Mouse (Mus musculus) CD4-positive, CD25-positive, alpha-beta regulatory T cell, adult 2 months (primary cell): ENCODE results near the gene Gm49354.

Source experiments
- DNase-seq: peaks from one replicate; pipeline ENCODE4 v3.0.0-alpha.2; 2012; ENCODE audit warnings: low read depth, low spot score

Gm49354 gene

DNA sequence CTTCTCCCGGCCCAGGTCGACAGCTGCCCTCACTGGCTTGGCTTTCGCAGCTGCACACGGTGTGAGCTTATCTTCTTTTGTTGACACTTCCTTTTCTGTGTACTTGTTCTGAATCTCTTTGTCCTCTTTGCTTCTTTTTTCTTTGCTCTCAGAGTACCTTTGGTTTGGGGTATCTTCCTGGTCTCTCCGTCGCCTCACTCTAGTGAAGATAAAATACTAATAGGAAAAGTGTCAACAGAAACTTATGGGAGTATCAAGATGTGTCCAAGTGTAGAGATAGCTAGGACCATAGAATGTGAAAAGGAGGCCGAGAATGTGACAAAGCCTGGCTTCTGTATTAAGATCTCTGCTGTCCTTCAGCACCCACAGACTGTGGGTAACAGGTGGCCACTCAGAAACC is at the start of gene Gm49354:
TSS of gene Gm49354 (minus strand) at position 101 of the 400 bp plus-strand sequence.
- no peak for DNase-seq

DNA sequence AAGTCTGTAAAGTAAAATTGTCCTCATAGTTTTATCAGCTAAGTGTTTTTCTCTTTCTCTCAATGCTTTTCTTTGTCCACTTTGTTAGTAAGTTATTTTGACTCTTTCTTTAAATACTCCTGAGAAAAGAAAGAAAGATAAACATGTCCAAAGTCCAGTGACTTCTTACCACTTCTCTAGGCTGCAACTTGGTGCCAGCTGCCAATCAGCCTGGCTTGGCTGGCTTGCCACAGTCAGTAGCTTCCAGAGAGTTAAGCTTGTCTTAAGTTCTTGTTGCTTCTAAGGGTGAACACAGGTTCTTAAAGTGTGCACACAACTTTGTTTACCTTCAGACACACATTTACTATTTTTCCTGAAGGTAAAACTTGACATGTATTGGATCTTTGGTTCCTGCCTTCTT is 43.9 kb upstream of the Gm49354 start:
- no peak for DNase-seq

DNA sequence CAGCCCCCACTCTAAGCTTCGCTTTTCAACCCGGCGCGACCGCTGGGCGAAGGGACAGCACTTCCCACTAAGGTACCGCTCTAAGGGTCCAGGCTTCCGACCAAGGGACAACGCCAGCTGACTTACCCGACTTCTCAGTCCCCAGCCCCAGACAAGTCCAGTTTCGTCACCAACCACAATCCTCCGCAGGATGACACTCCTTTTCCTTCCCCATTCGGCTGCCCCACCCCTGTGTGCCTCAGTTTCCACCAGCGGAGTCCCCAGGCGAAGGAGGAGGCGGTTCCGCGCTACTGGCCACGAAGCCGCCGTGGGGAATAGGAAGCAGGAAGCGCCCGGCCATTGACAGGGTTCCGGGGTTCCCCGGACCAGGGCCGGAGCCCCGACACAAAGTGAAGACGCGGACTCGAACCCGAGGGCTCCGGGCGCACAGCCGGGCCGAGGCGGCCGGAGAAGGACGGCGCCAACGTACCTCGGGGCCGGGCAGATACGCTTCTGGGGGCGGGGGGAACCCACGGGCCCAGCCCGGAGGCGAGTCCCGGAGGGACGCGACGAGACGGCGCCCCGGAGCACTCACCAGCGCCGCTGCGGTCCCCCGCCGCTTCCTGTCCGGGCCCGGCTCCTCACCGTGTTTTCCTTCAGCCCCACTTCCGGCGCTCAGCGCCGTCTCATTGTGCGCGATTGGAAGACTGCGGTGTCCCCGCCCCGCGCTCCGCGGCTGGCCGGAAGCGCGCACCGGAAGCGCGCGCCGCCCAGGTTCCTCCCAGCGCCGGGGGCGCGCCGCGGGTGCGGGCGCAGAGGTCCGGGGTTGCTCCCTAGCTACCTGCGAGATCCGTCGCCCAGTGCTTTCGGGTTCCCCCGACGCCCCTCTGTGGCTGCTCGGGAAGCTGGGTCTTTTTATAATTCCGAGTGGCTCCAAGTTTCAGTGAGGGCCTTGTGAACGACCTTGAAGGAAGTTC is 40.7 kb upstream of the Gm49354 start, which contains the start of gene Tut7:
TSS of gene Tut7 (minus strand) at position 641 of the 956 bp plus-strand sequence.
- DNase-seq: peak; percentile 97

DNA sequence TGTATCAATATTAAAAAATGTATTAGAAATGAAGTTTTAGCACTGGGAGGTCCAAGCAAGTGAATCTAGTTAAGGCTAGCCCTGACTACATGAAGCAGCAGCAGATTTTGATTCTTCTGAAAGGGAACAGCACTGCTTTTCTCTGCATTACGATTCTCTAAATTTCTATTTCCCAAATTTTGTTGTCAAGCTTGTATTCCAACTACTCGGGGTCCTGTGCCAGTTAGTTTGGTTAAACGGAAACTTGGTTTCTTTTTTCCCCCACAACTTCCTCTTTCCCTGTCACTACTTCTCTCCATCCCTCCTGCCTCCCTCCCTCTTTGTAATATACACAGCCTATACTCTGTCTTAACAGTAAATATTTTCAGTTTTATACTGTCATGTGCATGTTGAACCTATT is 38.8 kb upstream of the Gm49354 start:
- DNase-seq: no peak

DNA sequence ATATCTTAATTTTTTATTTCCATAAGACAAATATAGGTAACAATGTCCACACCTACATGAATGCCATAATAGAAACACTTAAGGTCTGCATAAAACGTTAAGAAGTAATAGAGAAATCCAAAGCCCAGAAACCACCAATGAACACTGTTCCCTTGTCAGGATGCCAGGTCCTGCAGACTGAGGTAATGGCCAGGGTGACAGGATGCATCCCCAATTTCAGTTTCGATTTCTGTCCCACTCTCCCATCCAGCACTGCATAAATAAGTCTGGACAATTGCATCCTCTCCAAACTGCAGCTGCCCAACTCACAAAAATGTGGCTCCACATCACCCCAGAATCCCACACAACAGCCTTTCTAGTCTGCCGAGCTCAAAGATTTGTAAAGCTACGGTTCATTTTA is 38.1 kb upstream of the Gm49354 start:
- no peak for DNase-seq

DNA sequence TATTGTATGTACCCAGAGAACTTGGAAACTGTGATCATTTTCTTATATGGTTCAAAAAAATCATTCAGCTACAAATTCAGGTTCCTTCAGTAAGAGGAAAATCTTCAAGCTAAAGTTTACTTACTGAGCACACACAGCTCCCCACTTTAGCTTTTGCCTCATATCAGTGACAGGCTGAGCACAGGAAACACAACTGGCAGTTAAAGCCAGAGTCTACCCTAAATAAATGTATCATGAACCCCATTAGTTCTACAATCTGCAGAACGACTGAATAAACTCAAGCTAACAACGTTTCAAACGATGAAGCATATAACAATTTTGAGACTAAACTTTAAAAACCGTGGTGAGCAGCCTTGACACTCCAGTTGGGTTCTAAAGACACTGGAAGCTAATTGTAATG is 35.3 kb upstream of the Gm49354 start:
- DNase-seq: no peak

DNA sequence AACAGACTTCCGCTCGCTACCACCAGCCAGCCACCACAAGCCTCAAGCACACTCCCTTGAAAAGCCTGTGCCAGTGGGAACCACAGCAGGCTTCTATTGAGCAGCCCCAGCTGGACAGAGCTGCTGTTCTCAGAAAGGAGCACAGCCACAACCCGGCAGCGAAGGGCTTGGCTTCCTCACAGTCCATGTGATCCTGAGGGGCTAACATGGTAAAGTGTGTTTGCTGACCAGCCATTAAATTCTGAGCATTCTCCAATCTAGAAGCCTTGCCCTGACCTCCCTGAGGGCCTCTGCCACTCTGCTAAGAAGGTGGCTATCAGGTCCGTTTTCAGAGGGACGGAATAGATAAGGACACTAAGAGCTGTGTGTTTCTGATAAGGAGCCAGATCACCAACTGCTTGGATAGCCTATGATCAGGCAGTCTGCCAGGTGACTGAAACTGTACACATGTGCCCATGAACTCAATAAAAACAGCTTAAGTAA is 32.1 kb upstream of the Gm49354 start:
- DNase-seq: no peak

DNA sequence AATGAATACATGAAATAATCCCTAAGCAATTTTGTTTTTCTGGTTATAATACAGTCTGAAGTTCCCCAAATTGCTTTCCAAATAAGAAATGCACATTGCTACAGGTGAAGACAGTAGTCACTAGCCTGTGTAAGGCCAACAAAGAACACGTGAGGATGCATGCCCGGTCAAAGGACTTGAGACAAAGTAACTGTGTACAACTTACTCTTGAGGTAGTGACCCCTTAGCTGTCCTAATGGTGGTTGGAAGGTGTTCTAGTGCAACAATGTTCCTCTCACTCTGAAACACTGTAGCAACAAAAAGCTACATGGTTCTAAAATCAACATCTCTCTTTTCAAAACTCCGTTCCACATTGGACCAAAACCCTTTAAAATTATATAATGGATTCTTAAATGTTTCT is 29.5 kb upstream of the Gm49354 start:
- no peak for DNase-seq

DNA sequence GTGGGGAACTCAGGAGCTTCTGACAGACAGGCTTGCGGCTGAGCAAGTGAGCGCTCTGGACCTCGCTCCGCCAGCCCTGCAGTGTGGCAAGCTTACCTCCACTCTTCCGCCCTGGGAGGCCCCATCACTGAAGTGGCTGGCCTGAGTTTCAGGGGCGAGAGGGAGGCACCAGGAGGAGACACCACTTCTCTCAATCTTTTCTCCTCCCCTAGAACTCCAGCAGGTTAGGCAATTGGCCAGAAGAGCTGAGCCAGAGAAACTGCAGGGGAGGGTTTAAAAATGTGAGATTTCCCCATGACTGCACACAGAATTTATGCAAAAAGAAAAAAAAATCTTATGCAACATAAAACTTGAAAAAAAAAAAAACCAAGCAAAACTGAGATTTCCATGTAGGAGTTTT is 19.0 kb upstream of the Gm49354 start:
- no peak for DNase-seq

DNA sequence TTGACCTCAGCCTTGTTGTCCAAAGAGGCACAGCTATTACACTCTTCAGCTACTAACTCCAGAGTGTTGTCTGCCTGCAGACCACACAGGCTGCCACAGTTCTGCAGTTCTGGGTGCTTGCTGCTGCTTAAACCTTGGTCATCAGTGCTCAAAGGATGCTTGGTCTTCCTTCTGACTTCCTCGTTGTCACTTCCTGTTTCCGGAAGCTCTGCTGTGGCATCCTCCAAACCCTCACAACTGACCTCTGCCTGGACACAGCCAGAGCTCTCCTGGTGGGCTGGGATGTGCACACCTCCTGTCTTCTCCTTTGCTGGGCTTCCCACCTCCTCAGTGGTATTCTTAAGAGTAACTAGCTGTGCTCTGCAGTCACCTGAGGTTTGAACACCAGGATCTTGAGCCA is 18.0 kb upstream of the Gm49354 start:
- DNase-seq: no peak

DNA sequence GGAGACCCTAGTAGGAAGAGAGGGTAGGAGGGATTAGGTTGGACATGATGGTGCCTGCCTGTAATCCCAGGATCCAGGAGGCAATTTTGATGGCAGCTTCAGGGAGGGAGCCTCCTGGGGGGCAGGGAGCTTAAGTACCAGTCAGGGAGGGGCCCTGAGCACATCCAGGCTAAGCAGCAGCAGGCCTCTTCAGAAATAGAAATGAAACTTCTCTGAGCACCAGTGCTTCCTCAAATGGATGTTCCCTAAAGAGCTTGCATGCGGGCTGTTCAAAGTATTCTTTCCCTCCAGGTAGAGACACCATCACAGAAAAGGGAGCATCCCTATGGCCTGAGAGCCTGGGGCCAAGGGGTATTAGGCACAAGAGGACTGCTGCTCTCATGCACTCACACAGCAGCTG is 16.3 kb upstream of the Gm49354 start:
- no peak for DNase-seq

DNA sequence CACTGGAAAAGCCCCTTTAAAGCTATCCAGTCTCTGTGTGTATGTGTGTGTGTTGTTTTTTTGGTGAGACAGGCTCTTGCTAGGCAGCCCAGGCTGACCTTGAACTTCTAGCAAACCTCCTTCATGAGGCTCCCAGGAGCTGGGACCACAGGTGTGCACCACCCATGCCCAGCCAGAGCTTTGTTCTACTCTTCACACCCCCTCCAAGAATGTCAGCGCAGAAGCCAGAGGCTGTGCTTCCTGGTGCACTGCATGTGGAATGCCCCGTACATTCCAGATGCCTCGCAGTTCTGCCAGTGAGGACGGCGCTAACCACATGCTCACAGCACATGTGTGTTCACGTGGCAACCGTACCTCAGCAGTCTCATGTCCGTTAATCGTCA is 14.4 kb upstream of the Gm49354 start:
- DNase-seq: no peak

DNA sequence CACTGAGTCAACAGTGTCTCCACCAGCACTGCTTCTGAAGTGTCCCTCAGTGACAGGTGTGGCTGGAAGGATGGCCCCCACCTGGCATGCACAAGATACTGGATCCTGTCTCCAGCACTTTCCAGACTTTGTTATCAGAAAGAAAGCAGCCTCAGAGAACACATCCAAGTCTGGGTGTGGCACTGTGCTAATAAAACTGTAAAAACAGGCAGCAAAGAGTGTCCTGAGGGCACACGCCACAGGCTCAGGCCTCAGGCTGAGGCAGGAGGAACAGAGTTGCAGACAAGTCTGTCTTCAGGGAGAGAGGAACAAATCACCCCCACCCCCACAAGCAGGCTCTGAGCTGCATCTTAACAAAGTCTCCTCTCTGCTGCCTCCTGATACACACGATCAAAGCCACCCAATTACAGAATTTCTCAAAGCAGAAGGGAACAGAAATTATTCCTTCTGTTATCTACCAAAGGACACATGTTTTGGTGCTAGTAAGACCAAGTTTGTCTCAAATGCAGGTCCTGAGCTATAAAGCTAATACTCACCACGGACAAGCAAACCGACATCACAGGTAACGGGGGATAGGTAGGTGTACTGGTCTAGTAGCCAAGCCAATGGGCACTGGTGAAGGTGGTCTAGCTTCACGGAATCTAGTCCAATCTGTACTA is 13.9 kb upstream of the Gm49354 start:
- no peak for DNase-seq

DNA sequence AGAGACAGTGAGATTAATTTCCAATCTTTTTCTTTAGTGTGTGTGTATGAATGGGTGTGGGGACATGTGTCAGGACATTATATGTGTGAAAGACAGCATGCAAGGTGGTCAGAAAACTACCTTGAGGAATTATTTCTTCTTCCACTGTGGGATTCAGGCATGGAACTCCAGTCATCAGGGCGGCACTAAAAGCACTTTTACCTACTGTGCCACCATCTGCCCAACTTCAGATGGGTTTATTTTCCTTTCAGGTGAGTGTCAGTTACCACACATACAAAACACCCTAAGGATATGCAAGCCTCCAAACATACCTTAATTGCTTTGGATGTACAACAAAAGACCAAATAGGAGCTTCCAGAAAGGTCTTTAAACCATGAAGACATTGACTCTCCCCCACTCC is 12.7 kb upstream of the Gm49354 start:
- DNase-seq: no peak

DNA sequence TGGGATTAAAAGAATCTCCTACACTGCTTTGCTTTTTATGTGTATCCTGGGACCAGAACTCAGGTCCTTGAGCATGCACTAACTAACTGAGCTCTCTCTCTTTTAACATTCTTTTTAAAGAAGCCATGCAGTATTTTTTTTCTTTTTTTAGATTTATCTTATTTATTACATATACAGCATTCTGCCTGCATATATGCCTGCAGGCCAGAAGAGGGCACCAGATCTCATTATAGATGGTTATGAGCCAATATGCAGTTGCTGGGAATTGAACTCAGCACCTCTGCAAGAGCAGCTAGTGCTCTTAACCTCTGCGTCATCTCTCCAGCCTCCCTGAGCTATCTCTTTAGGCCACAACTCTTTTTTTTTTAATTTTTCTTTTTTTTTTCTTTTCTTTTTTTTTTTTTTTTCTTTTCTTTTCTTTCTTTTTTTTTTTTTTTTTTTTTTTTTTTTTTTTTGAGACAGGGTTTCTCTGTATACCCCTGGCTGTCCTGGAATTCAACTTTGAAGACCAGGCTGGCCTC is 2.2 kb downstream of the Gm49354 start:
- DNase-seq: peak; percentile 48

DNA sequence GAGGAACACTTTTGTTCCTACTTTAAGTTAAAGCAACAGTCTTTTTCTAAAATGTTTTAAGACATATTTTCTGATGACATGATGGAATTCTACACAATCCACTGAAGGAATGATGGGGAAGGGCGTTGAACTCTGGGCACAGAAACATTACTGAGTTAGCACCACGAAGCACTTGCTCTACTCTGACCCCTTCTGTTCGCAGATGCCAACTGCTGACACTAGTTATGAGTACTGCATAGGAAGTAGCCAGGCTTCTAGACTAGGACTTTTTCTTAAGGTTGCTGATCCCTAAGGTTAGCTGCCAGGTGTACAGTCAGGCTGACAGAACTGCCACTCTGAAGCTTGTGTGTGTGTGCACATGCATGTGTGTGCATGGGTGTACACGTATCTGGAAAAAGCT is 2.8 kb downstream of the Gm49354 start:
- DNase-seq: peak; percentile 53

DNA sequence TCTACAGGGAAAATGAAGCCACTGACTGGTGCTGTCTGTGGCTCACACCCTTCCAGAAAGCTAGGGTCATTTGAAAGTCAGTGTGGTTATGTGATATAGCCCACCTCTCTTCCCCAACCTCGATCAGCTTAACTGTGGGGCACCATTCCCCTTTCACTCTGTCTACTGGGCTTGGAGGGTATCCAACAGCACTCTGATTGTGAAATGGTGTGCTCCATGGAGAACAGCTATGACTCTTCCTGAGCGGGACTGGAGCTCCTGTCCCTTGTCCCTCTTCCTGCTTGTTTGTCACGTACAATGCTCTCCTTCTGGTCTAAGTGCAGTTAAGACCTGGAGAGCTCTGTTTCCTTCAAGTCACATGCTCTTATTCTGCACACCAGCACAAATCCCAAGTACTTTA is 6.9 kb downstream of the Gm49354 start:
- DNase-seq: no peak

DNA sequence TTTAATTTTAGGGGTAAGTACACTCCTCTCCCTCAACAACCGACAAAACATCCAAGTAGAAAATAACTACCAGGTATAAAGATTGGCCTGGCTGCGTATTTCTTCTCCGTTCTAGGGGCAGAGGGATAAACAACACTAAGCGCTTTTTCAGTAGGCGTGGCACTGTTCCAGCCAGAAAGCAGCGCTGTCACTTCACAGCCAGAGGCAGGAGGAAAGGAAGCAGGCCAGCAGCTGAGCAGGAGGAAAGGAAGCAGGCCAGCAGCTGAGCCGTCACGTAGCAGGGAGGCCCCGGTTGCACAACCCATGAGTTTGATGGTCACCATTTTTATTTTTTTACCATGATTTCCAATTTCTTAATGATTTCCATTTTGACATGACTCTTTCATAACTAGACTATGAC is 10.8 kb downstream of the Gm49354 start:
- DNase-seq: peak; percentile 61

DNA sequence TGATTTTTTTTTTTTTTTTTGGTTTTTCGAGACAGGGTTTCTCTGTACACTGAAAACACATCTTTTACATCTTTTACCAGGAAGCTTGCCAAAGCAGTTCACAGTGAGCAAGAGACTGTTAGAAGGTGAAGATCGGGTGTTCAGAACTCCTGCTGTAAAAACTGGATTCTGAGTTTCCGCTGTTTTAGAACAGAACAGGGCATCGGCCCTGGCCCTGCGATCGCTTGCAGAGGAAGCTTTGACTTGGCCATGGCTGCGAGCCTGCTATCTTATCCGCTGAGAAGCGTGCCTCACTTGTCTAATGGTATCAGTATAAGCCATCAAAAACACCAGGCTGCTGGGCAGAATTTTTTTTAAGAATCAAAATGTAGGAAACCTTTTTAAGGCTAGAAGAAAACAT is 11.2 kb downstream of the Gm49354 start:
- peak; percentile 49 for DNase-seq

DNA sequence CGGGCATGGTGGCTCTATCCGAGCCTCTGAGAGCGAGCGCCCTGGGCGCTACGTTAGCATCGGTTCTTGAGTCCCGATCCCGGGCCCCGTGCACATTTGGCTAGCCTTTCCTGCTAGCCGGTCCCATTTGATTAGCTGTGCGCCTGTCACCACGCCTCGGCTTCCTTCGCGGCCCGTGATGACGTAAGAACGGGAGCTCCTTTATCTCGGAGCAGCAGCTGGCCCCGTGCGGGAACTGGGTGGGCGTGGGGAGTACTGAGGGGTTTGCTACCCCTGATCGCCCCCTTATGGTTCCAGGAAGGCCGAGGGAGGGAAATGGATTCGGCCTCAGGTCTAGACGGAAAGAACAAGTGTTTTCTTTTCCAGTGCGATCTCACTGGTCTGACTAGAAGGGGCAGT is 11.9 kb downstream of the Gm49354 start:
- DNase-seq: peak; percentile 91

DNA sequence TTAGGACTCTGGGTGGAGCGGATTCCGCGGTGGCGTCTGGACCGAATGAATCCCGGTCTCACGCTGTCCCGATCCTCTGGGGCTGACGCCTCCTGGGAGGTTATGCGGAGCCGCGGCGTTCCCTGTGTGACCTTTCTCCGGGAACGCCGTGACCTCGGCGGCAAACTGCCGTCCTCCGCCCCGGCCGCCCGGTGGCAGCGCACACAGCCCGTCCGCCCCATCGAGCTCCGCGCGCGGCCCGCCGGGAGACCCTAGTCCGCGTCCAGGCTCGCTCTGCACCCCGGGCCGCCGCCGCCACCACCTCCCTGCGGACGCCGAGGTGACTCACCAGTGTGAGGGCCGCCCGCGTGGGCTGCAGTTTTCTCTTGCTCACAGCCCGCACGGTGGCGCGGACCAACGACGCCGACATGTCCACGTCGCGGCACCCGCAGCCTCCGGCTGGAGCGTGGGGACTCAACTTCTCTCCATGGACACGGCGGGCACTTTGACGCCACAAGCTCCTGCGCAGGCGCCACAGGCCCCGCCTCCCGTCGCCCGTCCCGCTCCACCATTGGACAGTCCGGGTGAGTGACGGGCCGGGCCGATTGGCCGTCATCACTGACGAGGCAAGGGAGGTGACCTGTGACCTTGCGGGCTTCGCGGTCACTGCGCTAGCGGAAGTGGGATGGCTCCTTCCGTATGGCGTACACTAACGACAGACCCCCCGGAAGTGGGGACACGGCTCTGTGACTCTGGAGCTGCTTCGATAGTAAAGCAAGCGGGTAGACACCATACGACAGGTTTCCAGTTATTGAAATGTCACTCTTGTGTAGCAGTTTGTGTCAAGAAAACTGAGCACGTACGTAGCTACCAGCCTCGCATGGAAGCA is 12.5 kb downstream of the Gm49354 start, which contains the start of gene Isca1:
TSS of gene Isca1 (minus strand) at position 515 of the 868 bp plus-strand sequence.
- DNase-seq: peak; percentile 99
